Mouse (Mus musculus) gastrocnemius, adult 18-20 months (tissue): ENCODE results near the gene Dhcr7. TPM values are rescaled to one million over a fixed set of nuclear protein-coding genes. Genes with fewer than 3 reads are reported as not detected.

Source experiments
- DNase-seq: peaks from one replicate; pipeline ENCODE4 v3.0.0; 2021; ENCODE audit warnings: low spot score
- microRNA-seq: library from miRNA; unstranded; fragments of <30 nt; microRNA quantifications from one replicate; pipeline ENCODE4 v1.2.0, GENCODE M21; 2021
- total RNA-seq, 2 experiments: library from RNA; stranded (reverse); gene quantifications; 2 replicates each; pipeline ENCODE4 v1.2.3; 2021

Gene Dhcr7
- total RNA-seq, 2 experiments from 2014 or later = 3.7 to 4.0 TPM

DNA sequence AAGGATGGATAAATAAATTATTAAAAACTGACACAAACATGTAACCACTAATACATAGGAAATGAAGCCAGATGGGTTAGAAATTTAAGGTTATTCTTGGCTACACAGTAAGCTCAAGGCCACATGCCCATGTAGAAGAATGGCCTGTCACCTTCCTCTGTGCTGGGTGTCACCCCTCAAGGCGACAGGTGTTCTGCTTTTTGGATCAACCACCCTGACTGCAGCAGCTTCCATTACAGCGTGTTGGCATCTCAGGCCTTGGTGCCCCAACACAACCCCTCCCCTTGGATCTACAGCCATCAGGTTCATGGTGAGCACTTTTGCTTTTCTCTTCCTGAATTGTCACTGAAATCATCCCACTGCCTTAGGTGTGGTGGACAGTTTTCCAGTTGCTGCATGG lies 9.7 kb downstream of the Dhcr7 start:
- no peak for DNase-seq

- DNase-seq = no peak
Measured at GRCm38 (mm10) chr7:143833581-143834190, 10.7 kb downstream of the Dhcr7 start.

DNA sequence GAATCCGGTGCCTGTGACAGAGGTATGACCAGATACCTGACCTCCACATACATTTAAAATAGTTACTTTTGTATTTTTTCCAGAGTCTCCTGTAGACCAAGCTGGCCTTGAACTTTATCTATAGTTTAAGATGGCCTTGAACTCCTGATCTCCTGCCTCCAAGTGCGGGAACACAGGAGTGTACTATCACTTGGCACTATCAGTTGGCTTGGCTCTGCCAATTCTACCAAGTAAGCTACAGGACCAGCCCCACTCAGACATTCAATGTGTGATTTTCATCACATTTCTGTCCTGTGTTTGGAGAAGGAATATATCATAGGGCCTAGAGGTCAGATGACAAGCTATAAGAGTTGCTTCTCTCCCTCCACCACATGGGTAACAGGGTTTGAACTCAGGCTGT lies 11.4 kb downstream of the Dhcr7 start:
- no peak for DNase-seq

GRCm38 (mm10) chr7:143834972-143835371 lies 12.0 kb downstream of the Dhcr7 start:
- DNase-seq = no peak

- no peak for DNase-seq
Measured at GRCm38 (mm10) chr7:143837705-143838358, 14.9 kb downstream of the Dhcr7 start.

GRCm38 (mm10) chr7:143840121-143840520 lies 17.2 kb downstream of the Dhcr7 start:
- DNase-seq = no peak

- no peak for DNase-seq
Measured at GRCm38 (mm10) chr7:143841301-143841700, 18.4 kb downstream of the Dhcr7 start.

DNA sequence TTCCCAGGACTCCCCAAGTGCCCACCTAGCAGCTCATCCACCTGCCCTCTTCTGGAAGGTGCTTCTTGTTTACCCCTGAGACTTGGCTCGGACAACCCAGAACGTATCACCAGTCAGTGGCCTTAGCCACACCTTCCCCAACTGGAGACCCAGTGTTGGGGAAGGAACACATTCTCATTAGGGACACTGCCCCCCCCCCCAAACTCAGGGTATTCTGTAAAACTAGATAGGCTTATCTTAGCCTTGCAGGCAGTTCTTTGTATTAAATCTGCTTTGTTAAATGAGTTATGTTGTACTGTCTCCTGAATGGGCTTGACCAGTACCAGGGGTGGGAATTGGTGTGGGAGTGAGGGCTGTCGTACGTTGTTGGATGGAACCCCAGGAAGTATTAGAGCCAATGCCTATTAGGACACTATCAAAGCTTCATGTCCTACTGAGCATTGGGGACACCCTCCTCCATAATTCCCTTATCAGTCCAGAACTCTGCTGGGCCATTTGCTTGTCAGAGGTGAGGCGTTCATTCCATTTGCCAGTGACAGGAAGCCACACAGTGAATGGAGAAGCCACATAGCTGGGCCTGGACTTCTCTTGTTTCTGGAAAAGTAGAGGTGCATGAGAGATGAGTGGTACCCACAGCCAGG lies 25.3 kb downstream of the Dhcr7 start:
- DNase-seq = no peak

- DNase-seq = no peak
Measured at GRCm38 (mm10) chr7:143848768-143849482, 26.0 kb downstream of the Dhcr7 start.

GRCm38 (mm10) chr7:143866538-143866937 lies 43.6 kb downstream of the Dhcr7 start, which contains the start of gene Gm498:
Gene Gm498 (plus strand): TSS chr7:143866838.
- no peak for DNase-seq

DNA sequence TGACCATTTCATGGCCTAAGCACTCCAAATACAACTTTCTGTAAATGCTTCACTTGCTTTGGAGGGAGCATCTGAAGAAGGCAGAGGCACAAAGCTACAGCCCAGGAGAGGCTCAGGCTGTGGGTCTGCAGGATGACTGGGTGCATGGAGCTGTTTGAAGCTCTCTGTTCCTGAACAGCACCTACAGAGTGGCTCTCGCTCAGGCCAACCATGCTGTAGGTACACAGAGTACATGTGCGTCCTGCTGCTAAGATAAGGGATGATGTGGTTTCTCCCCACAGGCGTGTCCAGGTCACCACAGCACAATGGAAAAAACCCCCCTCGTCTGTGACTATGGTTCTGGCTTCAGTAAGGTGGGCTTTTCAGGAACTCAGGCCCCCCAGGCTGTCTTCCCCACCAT lies 45.9 kb downstream of the Dhcr7 start:
- no peak for DNase-seq

DNA sequence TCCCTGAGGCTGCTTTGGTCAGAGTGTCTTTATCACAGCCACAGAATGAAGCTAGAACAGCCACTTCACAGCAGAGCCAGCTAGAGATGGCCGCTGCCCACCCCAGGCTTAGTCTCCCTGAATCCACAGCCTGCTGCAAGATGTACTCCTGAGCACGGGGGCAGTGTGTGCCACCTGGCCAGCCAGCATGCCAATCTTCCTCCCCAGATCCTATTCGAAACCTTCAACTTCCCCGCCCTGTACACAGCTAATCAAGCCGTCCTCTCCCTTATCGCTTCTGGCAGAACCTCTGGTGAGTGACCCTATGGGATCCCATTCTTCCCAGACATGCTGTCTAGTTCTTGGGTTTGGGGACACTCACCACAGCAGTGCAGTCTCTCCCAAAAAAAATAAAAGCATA lies 60.8 kb downstream of the Dhcr7 start:
- DNase-seq = no peak

DNA sequence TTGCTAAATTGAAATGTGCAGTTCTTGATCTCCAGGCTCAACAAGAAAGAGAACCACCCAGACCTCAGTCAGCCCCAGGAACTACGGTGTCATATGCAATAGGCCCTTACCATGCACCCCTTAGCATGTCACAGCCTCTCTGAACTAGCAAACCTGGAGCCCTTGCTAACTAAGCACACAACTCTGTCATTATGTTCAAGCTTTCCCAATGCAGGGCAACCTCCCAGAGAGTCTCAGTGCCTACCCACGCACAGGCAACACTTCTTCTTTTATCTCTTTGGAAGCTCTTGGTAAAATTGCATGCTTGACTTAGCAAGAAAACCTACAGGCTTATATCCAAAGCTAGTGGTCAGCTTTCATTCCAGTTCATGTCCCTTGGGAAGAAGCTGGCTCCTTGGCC lies 68.2 kb downstream of the Dhcr7 start:
- no peak for DNase-seq

- no peak for DNase-seq
Measured at GRCm38 (mm10) chr7:143892361-143892760, 69.4 kb downstream of the Dhcr7 start.

Small RNAs within 50 kb of the gene (microRNA-seq; reads per million reads assigned to microRNA genes)
- not detected for gene Gm22064

Other genes with a start within 250 kb of the Dhcr7 start
- 10 to 100 TPM; 37.3 to 39.9 TPM for gene Cars, start 223.1 kb upstream of the Dhcr7 start, total RNA-seq
- gene Tnfrsf26, start 194.4 kb upstream of the Dhcr7 start, total RNA-seq = under 1 TPM; 0.19 to 0.21 TPM
- 1 to 10 TPM; 1.6 TPM for gene Tnfrsf22, start 173.5 kb upstream of the Dhcr7 start, total RNA-seq
- 1 to 10 TPM; 4.8 TPM for gene Tnfrsf23, start 137.3 kb upstream of the Dhcr7 start, total RNA-seq
- 10 to 100 TPM; 14.4 to 15.4 TPM for gene Osbpl5, start 66.2 kb upstream of the Dhcr7 start, total RNA-seq
- gene Mrgprg, start 56.2 kb upstream of the Dhcr7 start, total RNA-seq = under 1 TPM; 0.43 to 0.71 TPM
- under 1 TPM; 0.68 to 0.71 TPM for gene Mrgpre, start 38.6 kb upstream of the Dhcr7 start, total RNA-seq
- 1 to 10 TPM; 3.0 to 3.8 TPM for gene Nadsyn1, start 296 bp upstream of the Dhcr7 start, total RNA-seq
- not detected for gene Gm498, start 43.7 kb downstream of the Dhcr7 start, total RNA-seq
- under 1 TPM; 0.11 to 0.12 TPM for gene Shank2, start 178.8 kb downstream of the Dhcr7 start, total RNA-seq